Mouse (Mus musculus): Measurements from ENCODE around the gene Il18r1.

DNA sequence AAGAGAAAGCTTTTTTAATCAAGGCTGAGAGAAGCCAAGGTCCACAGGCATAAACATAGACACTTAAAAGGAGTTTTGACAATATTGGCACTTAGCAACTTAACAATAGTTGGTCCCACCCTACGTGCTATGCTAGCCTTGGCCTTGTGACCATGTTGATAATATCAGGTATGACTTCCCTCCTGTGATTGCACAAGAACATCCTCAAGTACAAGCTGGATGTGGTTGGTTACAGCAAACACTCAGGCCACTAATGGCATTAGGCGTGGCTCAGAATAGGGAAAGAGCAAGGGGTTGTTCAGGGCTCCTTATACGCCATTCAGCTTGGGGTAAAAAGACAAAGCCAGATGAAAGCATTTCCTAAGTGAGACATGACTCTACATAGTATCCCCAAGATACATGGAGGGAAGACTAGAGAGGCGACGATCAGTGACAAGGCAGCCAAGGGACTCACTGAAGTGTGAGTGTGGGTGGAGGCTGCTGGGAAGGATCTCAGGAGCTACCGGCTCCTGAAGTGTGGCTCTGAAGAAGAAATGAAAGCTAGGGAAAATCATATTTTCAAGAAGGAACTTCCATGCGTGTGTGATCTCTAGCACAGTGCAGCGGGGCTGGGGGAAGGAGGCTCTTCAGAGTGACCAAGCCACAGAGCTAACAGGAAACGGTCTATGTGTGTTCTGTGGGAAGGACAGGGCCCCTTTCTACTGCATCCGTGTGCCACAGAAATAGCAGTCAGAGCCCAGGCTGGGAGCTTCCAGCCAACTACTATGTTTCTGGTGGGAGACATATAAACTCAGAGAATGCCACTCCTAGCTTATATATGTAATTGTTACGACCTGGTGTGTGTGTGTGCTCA, 36.4 kb downstream of the Il18r1 start:
- TF ChIP-seq POLR2A (IDR thresholded peaks at IDR 0.05; ENCODE audit: insufficient read depth, low read length): no peak
- no peak for TF ChIP-seq CTCF (IDR thresholded peaks at IDR 0.05; ENCODE audit: low read depth, low read length)
- TF ChIP-seq EP300 (IDR thresholded peaks at IDR 0.05; ENCODE audit: insufficient read depth, low read depth, low read length): no peak

Measured in ES-Bruce4 (cell line).